Mouse (Mus musculus): ENCODE results near the gene Ifit1bl1. TPM values are rescaled to one million over a fixed set of nuclear protein-coding genes. Genes with fewer than 3 reads are reported as not detected.
A peak's percentile ranks its signal among the peaks of the same experiment; 100 is the strongest.
"Not testable (repeated sequence)": the region's sequence is repeated elsewhere in the genome, so short reads cannot be mapped to it uniquely, and the experiment has no call there.

Gene Ifit1bl1
- total RNA-seq (2015) (4.7 and 5.2 TPM in 2 replicates), total RNA-seq (2017) (5.7 and 6.4 TPM in 2 replicates)

DNA sequence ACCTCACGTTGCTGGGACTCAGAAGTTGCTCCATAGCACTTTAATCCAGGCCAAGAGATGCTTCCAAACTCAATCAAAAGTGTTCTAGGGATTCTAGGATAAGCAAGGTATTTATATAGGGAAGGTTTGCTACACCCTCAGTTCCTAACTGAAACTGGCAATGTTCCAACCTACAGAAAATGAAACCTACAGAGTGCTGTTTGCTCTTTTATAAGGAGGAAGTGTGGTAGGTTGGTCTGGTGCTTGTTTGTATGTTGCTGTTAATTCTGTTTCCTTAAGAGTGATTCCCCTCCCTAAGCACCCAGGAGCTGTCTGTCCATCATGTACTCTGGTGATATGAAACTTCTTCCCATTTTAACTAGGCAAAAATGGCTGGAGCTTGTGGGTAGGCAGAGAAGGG lies at the start of gene Ifit1bl1:
TSS of gene Ifit1bl1 (minus strand) at position 69 of the 400 bp plus-strand sequence.
- ATAC-seq (ENCODE audit: poor library complexity, severe bottlenecking): peak; percentile 73

DNA sequence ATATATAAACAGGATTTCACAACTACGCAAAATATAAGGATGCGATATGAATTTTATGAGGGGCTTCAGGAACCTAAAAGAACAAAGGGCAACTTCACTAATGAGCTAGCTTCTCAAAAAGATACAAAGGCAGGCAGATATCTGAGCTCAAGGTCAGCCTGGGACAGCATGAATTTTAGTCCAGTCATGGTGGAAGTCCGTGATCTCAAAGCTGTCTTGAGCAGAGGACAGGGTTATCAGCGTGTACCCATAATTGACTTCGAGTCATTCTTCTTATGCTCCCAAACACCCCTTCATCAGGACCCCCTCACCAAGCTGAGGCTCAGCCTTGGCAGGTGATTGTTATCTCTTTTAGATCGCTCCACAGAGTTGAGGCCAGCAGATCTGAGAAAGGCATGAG lies 49.2 kb upstream of the Ifit1bl1 start:
- ATAC-seq (ENCODE audit: poor library complexity, severe bottlenecking): no peak

GRCm38 (mm10) chr19:34650276-34650675 lies 48.5 kb upstream of the Ifit1bl1 start:
- no peak for ATAC-seq (ENCODE audit: poor library complexity, severe bottlenecking)

DNA sequence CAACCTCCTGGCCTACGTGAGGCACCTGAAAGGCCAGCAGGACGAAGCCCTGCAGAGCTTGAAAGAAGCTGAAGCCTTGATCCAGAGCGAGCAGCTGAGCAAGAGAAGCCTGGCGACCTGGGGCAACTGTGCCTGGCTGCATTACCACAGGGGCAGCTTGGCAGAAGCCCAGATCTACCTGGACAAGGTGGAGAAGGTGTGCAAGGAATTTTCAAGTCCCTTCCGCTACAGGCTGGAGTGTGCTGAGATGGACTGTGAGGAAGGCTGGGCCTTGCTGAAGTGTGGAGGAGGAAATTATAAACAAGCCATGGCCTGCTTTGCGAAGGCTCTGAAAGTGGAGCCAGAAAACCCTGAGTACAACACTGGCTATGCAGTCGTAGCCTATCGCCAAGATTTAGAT lies 45.9 kb upstream of the Ifit1bl1 start:
- ATAC-seq (ENCODE audit: poor library complexity, severe bottlenecking): not testable (repeated sequence)

GRCm38 (mm10) chr19:34642616-34643015 lies 40.9 kb upstream of the Ifit1bl1 start:
- no peak for ATAC-seq (ENCODE audit: poor library complexity, severe bottlenecking)

DNA sequence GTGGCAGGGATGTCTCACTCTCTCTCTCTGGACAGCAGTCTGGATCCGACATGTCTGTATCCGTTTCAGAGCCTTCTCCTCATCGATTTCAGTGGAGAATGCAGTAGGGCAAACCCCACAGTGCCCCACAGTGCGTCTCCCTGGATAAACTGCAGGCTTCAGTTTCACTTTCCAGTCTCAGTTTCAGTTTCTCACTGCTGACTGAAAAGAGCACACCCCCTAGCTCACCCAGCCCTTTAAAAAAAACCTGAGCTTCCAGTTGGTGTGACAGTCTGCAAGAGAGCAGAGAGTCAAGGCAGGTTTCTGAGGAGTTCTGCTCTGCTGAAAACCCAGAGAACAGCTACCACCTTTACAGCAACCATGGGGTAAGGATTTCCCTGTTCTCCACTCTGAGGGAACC lies 38.9 kb upstream of the Ifit1bl1 start, which contains the start of the genes Ifit1bl2 and Ifit1:
TSS of gene Ifit1bl2 (minus strand) at position 121 of the 400 bp plus-strand sequence.
TSS of gene Ifit1 (plus strand) at position 249 of the 400 bp plus-strand sequence.
- peak; percentile 89 for ATAC-seq (ENCODE audit: poor library complexity, severe bottlenecking)

GRCm38 (mm10) chr19:34636933-34637557 lies 35.3 kb upstream of the Ifit1bl1 start:
- peak; percentile 66 for ATAC-seq (ENCODE audit: poor library complexity, severe bottlenecking)

DNA sequence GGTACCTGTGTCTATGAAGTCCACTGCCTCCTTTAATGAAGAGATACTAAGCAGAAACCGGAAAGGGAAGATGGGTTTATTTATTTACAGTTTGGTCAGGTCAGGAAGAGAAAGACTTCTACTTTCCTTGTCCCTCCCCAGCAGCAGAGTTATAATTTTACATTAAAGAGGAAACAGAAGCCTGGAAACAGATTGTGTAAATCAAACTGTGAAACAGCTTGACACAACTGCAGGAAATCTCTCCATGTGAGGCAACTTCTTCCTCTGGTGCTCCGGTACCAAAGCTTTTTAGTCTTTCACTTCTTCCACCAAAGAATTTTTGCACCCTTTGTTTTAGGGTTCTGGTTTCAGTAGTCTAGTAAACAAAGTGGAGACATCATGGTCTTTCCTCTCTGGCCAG lies 31.7 kb upstream of the Ifit1bl1 start:
- ATAC-seq (ENCODE audit: poor library complexity, severe bottlenecking): peak; percentile 82

GRCm38 (mm10) chr19:34631487-34631886 lies 29.7 kb upstream of the Ifit1bl1 start:
- ATAC-seq (ENCODE audit: poor library complexity, severe bottlenecking): no peak

DNA sequence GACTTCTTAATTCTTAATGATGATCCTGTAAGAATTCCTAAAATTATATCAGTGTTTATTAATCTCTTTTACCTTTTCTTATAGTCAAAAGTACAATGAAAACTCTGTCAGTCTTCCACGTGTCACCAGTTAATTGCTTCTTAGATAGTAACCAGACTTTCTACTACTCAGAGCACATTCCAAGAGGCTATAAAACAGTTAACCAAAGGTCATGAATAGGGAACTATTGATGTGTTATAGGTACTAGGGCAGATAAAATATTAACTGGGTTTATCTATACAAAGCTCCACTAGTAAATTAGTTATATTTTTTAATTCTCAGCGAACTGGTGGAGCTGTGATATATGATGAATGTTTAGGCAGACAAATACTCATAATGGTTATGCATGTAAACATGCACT lies 25.7 kb upstream of the Ifit1bl1 start:
- ATAC-seq (ENCODE audit: poor library complexity, severe bottlenecking): no peak

DNA sequence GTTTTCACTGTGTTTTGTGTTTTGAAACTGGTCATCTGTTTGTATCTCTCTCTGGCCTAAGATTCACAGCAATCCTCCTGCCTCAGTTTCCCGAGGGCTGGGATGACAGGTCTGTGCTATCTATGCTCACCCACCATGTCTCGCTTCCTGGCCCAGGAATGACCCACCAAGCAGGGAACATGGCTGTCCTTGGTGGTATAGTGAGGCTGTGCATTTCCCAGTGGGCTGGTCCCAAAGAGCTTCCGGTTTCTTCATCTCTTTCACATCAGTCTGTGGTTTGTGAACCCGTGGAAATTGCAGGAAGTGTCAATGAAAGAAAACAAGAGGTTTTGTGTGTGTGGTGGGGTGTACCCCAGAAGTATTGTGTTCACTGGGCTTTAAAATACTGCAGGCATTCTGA lies 22.9 kb upstream of the Ifit1bl1 start:
- peak; percentile 89 for ATAC-seq (ENCODE audit: poor library complexity, severe bottlenecking)

DNA sequence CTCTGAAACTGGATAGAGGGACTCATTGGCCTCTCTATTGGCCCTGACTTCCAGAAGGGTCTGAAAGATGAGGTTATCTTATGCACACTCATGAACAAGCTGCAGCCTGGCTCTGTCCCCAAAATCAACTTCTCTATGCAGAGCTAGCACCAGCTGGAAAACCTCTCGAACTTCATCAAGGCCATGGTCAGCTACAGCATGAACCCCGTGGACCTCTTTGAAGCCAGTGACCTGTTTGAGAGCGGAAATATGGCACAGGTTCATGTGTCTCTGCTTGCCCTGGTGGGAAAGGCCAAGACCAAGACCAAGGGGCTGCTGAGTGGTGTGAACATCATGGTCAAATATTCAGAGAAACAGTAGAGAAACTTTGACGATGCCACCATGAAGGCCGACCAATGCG lies 22.0 kb upstream of the Ifit1bl1 start:
- no peak for ATAC-seq (ENCODE audit: poor library complexity, severe bottlenecking)

DNA sequence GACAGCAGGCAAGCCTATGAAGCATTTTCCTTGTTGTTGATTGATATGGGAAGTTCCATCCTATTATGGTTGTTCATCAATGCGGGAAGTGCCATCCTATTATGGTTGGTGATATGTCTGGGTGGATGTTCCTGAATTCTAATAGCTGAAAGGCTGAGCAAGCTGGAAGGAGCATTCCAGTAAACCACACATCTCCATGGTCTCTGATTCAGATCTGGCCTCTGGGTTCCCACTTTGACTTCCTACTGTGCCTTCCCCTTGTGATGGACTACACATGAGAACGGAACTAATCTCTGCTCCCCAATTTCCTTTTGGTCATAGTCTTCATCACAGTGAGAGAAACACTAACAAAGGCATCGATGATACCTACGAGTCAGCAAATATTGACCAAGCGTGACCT lies 19.1 kb upstream of the Ifit1bl1 start:
- ATAC-seq (ENCODE audit: poor library complexity, severe bottlenecking): no peak

DNA sequence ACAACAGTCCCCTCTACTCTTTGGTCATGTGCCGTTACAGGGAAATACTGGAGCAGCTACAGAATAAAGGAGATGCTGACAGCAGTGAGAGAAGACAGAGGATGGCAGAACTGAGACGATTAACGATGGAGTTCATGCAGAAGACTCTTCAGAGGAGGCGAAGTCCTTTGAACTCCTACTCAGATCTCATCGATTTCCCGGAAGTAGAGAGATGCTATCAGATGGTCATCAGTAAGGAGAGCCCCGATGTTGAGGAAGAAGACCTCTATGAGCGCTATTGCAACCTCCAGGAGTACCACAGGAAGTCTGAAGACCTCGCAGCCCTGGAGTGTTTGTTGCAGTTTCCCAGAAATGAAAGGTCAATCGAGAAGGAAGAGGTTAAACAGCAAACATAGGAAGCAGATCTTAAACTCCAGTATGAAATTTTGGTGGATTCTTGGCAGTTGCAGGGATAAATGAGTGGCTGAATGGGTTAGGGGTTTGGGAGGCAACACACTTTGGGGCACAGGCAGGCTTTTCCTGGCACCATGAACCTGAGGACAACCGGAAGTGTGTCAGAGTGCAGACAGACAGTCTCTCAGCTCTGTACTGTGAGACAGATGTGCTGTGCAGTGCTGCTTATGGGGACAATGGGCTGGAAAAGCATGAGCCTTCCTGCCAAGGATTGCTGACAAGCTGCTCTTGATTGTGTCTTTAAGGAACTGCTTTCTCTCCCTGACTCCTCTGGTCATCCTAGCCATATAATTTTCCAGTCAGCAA lies 10.7 kb upstream of the Ifit1bl1 start:
- not testable (repeated sequence) for ATAC-seq (ENCODE audit: poor library complexity, severe bottlenecking)

- ATAC-seq (ENCODE audit: poor library complexity, severe bottlenecking): not testable (repeated sequence)
These were observed 8.4 kb upstream of the Ifit1bl1 start for GRCm38 (mm10) chr19:34610118-34610517.

DNA sequence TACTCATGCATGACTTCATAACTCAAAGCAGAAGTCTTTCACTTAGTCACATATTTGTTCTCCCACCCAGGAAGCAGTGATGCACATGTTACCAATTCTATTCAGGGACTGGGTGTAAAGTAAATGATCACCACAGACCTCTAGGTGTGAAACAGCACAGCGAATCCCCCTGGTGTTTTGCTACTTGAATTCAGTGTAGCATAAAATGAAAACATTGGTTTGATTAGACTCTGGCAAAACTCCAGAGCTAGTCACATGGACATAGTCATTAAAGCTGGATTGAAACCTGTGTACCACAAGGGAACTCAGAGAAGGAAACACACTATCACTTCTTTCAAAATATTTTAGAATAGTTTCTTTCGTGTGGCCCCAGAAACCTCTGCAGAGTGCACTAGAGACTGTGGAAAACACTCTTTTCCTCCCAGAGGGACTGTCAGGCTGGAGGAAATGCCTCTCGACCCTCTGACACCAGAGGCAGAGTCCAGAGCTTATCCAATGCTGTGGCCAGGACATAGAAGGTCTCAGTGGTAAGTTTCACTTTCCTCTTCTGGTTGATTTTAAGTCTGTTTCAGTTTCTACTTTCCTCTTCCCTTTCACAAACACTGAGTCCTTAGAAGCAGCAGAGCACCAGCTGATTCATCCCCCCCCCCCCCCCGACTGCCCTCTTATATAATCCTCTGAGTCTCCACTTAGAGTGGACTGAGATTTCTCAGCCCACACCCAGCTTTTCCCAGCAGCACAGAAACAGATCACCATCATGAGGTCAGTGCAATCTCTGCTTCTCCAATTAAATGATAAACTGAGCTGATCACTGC lies 5.7 kb upstream of the Ifit1bl1 start, which contains the start of gene Ifit3b:
TSS of gene Ifit3b (plus strand) at position 734 of the 815 bp plus-strand sequence.
- peak; percentile 88 for ATAC-seq (ENCODE audit: poor library complexity, severe bottlenecking)

- ATAC-seq (ENCODE audit: poor library complexity, severe bottlenecking): no peak
These were observed 3.7 kb upstream of the Ifit1bl1 start for GRCm38 (mm10) chr19:34605472-34605871.

DNA sequence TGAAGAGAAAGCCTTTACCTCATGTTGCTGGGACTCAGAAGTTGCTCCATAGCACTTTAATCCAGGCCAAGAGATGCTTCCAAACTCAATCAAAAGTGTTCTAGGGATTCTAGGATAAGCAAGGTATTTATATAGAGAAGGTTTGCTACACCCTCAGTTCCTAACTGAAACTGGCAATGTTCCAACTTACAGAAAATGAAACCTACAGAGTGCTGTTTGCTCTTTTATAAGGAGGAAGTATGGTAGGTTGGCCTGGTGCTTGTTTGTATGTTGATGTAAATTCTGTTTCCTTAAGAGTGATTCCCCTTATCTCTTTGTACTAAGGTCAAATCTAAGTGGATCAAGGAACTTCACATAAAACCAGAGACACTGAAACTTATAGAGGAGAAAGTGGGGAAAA lies 2.5 kb downstream of the Ifit1bl1 start:
- ATAC-seq (ENCODE audit: poor library complexity, severe bottlenecking): peak; percentile 69

DNA sequence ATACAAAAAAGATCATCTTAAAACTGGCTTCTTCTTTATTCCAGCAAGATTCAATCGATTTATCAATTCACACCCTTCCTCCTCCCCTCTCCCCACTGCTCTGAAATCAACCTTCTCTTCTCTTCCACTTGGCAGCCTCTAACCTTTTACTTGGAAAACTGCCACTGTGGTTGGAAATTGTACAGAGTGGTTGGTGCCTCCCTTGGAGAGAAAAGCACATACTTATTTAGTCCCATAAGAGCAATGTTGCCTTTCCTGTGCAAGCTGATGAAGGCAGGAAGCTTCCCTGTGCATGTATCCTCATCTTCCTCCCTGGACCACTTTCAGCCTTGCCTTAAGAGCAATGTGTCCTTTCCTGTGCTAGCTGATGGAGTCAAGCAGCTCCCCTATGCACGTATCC lies 3.4 kb downstream of the Ifit1bl1 start:
- ATAC-seq (ENCODE audit: poor library complexity, severe bottlenecking): no peak

DNA sequence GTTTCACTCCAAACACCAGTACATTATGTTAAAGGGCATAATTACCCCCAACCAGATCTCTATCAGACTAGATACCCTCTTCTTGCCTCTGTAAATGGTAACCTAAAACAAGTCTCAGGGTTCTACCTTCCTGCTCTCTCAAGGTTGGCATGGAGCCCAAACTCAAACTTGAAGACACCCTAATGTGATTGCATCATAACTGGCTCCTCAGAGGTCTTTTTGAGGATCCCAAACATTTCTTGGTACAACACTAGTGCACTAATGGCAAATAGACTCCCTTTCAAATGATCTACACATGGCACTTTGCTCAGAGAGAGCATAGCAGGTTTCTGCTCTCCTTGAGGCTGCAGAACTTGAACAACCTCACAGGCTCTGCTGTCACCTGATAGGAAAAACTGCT lies 4.9 kb downstream of the Ifit1bl1 start:
- ATAC-seq (ENCODE audit: poor library complexity, severe bottlenecking): no peak

DNA sequence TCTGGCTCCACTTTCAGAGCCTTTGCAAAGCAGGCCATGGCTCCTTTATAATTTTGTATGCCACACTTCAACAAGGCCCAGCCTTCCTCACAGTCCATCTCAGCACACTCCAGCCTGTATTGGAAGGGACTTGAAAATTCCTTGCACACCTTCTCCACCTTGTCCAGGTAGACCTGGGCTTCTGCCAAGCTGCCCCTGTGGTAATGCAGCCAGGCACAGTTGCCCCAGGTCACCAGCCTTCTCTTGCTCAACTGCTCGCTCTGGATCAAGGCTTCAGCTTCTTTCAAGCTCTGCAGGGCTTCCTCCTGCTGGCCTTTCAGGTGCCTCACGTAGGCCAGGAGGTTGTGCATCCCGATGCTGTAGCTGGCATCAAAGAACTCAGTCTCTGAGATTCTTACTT lies 7.2 kb downstream of the Ifit1bl1 start:
- ATAC-seq (ENCODE audit: poor library complexity, severe bottlenecking): not testable (repeated sequence)
